Comparison of ENCODE assay signal across 15 mouse cellular contexts in the genomic region with DNA sequence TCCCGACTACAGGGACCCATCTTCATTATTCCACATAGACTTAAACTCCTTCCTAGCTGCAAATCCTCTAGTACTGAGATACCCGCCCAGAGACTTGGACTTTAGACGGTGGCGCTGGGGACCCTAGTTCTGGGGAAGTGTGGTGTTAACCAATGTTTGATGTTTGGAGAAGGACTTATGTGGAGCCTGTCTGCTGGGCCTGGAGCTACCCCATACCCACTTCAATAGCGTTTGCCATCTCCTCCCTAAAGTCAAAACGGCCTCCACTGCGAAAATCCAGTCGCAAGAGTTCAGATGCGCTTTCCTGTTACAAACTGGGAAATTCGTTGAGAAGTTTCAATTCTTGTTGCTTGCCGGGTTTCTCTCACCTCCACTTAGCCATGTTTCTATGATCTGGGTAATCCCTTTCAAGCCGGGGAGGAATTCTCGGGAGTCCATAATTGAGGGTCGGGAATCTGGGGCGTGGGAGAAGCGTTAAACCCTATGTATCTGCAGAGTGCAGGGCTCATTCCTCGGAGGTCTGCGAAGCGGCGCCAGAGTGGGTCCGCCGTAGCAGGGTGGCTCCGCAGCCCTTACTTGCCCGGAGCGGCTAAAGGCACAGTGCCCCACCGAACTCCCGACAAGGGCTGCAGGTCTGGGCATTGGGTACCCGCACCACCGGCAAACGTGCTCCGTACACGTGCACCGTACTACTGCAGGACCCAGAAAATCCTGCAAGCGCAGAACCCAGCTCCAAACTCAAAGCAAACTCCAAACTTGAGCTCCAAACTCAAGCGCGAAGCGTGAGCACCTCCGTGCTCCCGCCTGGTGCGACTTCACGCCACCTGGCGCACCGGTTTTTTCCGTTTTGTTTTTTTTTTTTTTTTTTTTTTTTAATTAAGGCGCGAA. TPM values are rescaled to one million over a fixed set of nuclear protein-coding genes. Genes with fewer than 3 reads are reported as not detected.
A peak's percentile ranks its signal among the peaks of the same experiment; 100 is the strongest.
DNase-seq lines count a peak whose midpoint lies in the region; ATAC-seq and TF ChIP-seq lines count a peak whose summit lies in the region.
"Had no signal": no experiment of that assay in that cellular context is flagged by ENCODE, and none has a peak within 500 bp of the region (broad histone marks: within the 10 kb centered on the region; RNA-seq: fewer than 3 reads in every experiment).

No protein-coding gene starts in this region.

- no peaks in the 10 kb centered on the region for H3K36me3 ChIP-seq in kidney, embryonic 15.5 days
- H3K36me3 ChIP-seq in ES-E14 (ENCODE audit: control insufficient read depth, insufficient read depth, low read length, poor library complexity, severe bottlenecking), result no peaks in the 10 kb centered on the region
- H3K36me3 ChIP-seq in embryonic facial prominence, embryonic 14.5 days (ENCODE audit: control insufficient read depth, insufficient read depth, low read length), result no peaks in the 10 kb centered on the region
- no peaks in the 10 kb centered on the region for H3K36me3 ChIP-seq in lung, postnatal 0 days (ENCODE audit: insufficient read depth, low read length)
- H3K36me3 ChIP-seq: liver, embryonic 13.5 days had no signal

- no peak overlapping the region for H3K27ac ChIP-seq in kidney, embryonic 15.5 days
- H3K27ac ChIP-seq in ES-E14 (ENCODE audit: insufficient read depth, low read depth, low read length, poor library complexity, severe bottlenecking), result no peak overlapping the region
- H3K27ac ChIP-seq in embryonic facial prominence, embryonic 14.5 days (replicated peaks; ENCODE audit: low read depth, low read length), result no peak overlapping the region
- no peak overlapping the region for H3K27ac ChIP-seq in lung, postnatal 0 days (ENCODE audit: low read length)
- H3K27ac ChIP-seq: liver, embryonic 13.5 days had no signal

- 0 out of 2 replicates have a peak overlapping the region, but pooled peaks have one; percentile 13 for H3K4me2 ChIP-seq in kidney, embryonic 15.5 days
- peak overlapping the region; percentile 71 for H3K4me2 ChIP-seq in embryonic facial prominence, embryonic 14.5 days (ENCODE audit: low read depth, low read length)
- H3K4me2 ChIP-seq in lung, postnatal 0 days (replicated peaks; ENCODE audit: low read depth, low read length), result no peak overlapping the region
- H3K4me2 ChIP-seq: liver, embryonic 13.5 days had no signal

- WGBS in kidney, embryonic 15.5 days, result 1% methylated on average over 46 of the region's 46 CpGs
- 4% methylated on average over 41 of the region's 46 CpGs for WGBS in embryonic facial prominence, embryonic 14.5 days
- 2% methylated on average over 46 of the region's 46 CpGs for WGBS in lung, postnatal 0 days

- TF ChIP-seq EP300 in lung, postnatal 0 days (IDR thresholded peaks at IDR 0.05), result no peak

- H3K27me3 ChIP-seq in kidney, embryonic 15.5 days, result peaks cover 99% of the 10 kb centered on the region
- peaks cover 99% of the 10 kb centered on the region for H3K27me3 ChIP-seq in embryonic facial prominence, embryonic 14.5 days (replicated peaks; ENCODE audit: control insufficient read depth, insufficient read depth, low read length)
- H3K27me3 ChIP-seq in lung, postnatal 0 days (replicated peaks; ENCODE audit: insufficient read depth, low read length), result peaks cover 96% of the 10 kb centered on the region

- in situ Hi-C loops in ES-E14 (cut with MboI; ENCODE audit: low sequenced_read_pairs in 2 of 2, unreplicated experiment in 2 of 2), result loop anchor here in 1 of 2 experiments (10.0 kb wide), 1 partner anchor 1388 kb away; no protein-coding TSS in a partner anchor

- no peak for DNase-seq in kidney, postnatal 36 days
- peak; percentile 23 to 39 for DNase-seq in B cell, adult 2 months
- no peak for DNase-seq in ES-E14 (ENCODE audit: low read depth, low spot score)
- no peak for DNase-seq in embryonic facial prominence, embryonic 14.5 days (ENCODE audit: low spot score)
- DNase-seq in spleen, postnatal 10 days (ENCODE audit: low spot score in 2 of 2), result no peak
- no peak for DNase-seq in spleen, postnatal 4 days (ENCODE audit: low spot score in 2 of 2)
- DNase-seq in lung, postnatal 0 days (ENCODE audit: low spot score), result no peak
- DNase-seq: adrenal gland, postnatal 36 days; cerebellum, postnatal 25 days; heart, adult 11 months; heart, postnatal 14 days; liver, embryonic 13.5 days had no signal

- H3K9ac ChIP-seq in kidney, embryonic 15.5 days, result no peak overlapping the region
- H3K9ac ChIP-seq in ES-E14 (ENCODE audit: insufficient read depth, low read depth, low read length, poor library complexity, severe bottlenecking), result no peak overlapping the region
- peak overlapping the region; percentile 35; the same call in 1 of the 2 replicates for H3K9ac ChIP-seq in embryonic facial prominence, embryonic 14.5 days (ENCODE audit: low read depth, low read length)
- no peak overlapping the region for H3K9ac ChIP-seq in lung, postnatal 0 days (replicated peaks; ENCODE audit: low read depth)
- H3K9ac ChIP-seq: liver, embryonic 13.5 days had no signal

- H3K4me1 ChIP-seq in kidney, embryonic 15.5 days, result peaks cover 49% of the 10 kb centered on the region
- H3K4me1 ChIP-seq in ES-E14 (ENCODE audit: control insufficient read depth in 2 of 2, insufficient read depth in 2 of 2, low read length in 2 of 2, poor library complexity in 1 of 2), result peaks cover 0 to 2% of the 10 kb centered on the region in 2 experiments; a peak in 1 of 4 replicates
- H3K4me1 ChIP-seq in embryonic facial prominence, embryonic 14.5 days (ENCODE audit: control insufficient read depth, insufficient read depth, low read length), result peaks cover 9% of the 10 kb centered on the region; the same call in 1 of the 2 replicates
- H3K4me1 ChIP-seq in lung, postnatal 0 days (ENCODE audit: insufficient read depth, low read depth, low read length), result peaks cover 12% of the 10 kb centered on the region; the same call in 1 of the 2 replicates

- H3K9me3 ChIP-seq in kidney, embryonic 15.5 days (replicated peaks), result no peaks in the 10 kb centered on the region
- no peaks in the 10 kb centered on the region for H3K9me3 ChIP-seq in ES-E14 (ENCODE audit: control insufficient read depth, insufficient read depth, low read depth, low read length)
- no peaks in the 10 kb centered on the region for H3K9me3 ChIP-seq in embryonic facial prominence, embryonic 14.5 days (ENCODE audit: control insufficient read depth, low read length)
- H3K9me3 ChIP-seq in lung, postnatal 0 days (ENCODE audit: low read length), result no peaks in the 10 kb centered on the region
- H3K9me3 ChIP-seq: liver, embryonic 13.5 days had no signal

- TF ChIP-seq CTCF in lung, postnatal 0 days (IDR thresholded peaks at IDR 0.05), result no peak

- no peak for ATAC-seq in kidney, embryonic 15.5 days (replicated peaks; ENCODE audit: low FRiP score)
- ATAC-seq in embryonic facial prominence, embryonic 14.5 days (ENCODE audit: low read depth), result no peak
- ATAC-seq in lung, postnatal 0 days, result no peak
- ATAC-seq: intestine, postnatal 0 days had no signal

- H3K4me3 ChIP-seq in kidney, embryonic 15.5 days (replicated peaks), result peak overlapping the region; percentile 44; the same call in 1 of the 2 replicates
- no peak overlapping the region for H3K4me3 ChIP-seq in ES-E14 (ENCODE audit: insufficient read depth in 1 of 2, low read depth in 1 of 2, low read length in 2 of 2, poor library complexity in 1 of 2, severe bottlenecking in 1 of 2)
- H3K4me3 ChIP-seq in embryonic facial prominence, embryonic 14.5 days (ENCODE audit: low read depth, low read length), result peak overlapping the region; percentile 46; the same call in 1 of the 2 replicates
- no peak overlapping the region for H3K4me3 ChIP-seq in lung, postnatal 0 days (ENCODE audit: low read depth, low read length)
- H3K4me3 ChIP-seq: liver, embryonic 13.5 days had no signal

TF ChIP-seq in ES-E14, 5 proteins besides CTCF, POLR2A, EP300 and RAD21:
- no peak for TF ChIP-seq CHD2 (IDR thresholded peaks at IDR 0.05; ENCODE audit: low read depth, low read length)
- TF ChIP-seq ZC3H11A (IDR thresholded peaks at IDR 0.05; ENCODE audit: borderline replicate concordance, low read depth, low read length), result no peak
- no peak for TF ChIP-seq MAFK (IDR thresholded peaks at IDR 0.05; ENCODE audit: insufficient read depth, low read depth, low read length)
- TF ChIP-seq ZNF384 (IDR thresholded peaks at IDR 0.05; ENCODE audit: low read depth, low read length), result peak; percentile 85

RNA-seq across cellular contexts. Expression of gene Sim2, which starts 1.5 kb away (rescaled TPM):
- polyA plus RNA-seq in kidney, embryonic 15.5 days (2015; fragmentation: Nextera tagmentation; extraction: Ambion mirVana), result 2.1 and 2.5 TPM in 2 replicates
- 0.13 TPM in 1 of 2 replicates, not detected in the other for total RNA-seq in ES-E14 (2012; rRNA removed)
- polyA plus RNA-seq in embryonic facial prominence, embryonic 14.5 days (2014; fragmentation: Nextera tagmentation; extraction: Ambion mirVana), result 3.3 and 3.6 TPM in 2 replicates
- polyA plus RNA-seq in lung, postnatal 0 days (2015; fragmentation: Nextera tagmentation; extraction: Ambion mirVana), result not detected in 2 replicates
- total RNA-seq: adrenal gland, postnatal 36 days had no signal
- polyA plus RNA-seq: intestine, postnatal 0 days; liver, embryonic 13.5 days; urinary bladder, adult 2 months had no signal

Comparison
In these comparisons a context has a peak if more than half of its experiments do, and no peak if none do; other contexts are left out.
1. H3K4me3 ChIP-seq: peak in kidney, embryonic 15.5 days (single experiment) and embryonic facial prominence, embryonic 14.5 days (single experiment); none in ES-E14 (0 of 2) and lung, postnatal 0 days (single experiment).
2. DNase-seq: peak in B cell, adult 2 months (2 of 2); none in kidney, postnatal 36 days (0 of 2), ES-E14 (single experiment), embryonic facial prominence, embryonic 14.5 days (single experiment), spleen, postnatal 10 days (0 of 2), spleen, postnatal 4 days (0 of 2) and lung, postnatal 0 days (single experiment).